Mouse (Mus musculus) lung, postnatal 0 days (tissue): ENCODE data around the gene Sppl2b.

Experiments used
- CTCF ChIP-seq: IDR thresholded peaks from 2 replicates; pipeline ENCODE4 v1.5.1; 2016; ENCODE audit warnings: antibody characterized with exemption, mild to moderate bottlenecking
- EP300 ChIP-seq: IDR thresholded peaks from 2 replicates; pipeline ENCODE4 v1.6.1; 2016; ENCODE audit warnings: antibody characterized with exemption, mild to moderate bottlenecking, control low read depth

DNA sequence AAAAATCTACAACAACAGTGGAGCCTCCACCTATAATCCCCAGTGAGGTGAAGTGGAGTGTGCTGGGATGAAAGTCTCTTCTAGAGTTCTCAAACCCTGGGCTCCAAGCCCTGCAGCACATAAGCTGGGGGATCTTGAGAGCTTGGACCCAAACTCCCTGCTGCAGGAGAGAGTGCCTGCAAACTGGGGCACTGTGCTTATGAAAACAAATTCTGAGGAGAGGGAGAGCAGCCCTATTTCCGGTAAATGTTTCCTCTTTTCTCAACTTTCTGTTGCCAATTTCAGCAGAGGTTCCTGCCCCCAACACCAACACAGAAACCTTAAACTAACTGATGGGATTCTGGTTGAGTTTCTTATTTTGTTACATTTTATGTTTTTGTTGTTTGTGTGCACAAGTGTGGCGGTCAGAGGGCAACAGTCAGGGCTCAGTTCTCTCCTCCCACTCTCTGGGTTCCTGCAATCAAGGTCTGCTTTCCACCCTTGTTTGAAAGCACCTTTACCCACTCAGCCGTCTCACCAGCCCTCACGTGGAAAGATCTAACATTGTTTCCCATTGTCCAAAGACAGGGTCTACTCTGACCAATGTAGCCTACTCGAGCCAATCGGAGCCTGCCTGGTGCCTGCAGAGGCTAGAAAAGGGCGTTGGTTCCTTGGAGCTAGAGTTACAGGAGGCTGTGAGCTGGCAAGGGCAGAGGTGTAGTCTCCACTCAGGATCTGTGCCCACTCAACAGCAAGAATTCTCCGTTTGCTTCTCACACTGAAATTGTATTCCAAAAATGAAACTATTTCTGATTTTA is 31.0 kb upstream of the Sppl2b start:
- TF ChIP-seq EP300 (no peak), CTCF (no peak)
